Mouse (Mus musculus) hindbrain, embryonic 14.5 days (tissue): ENCODE results near the gene Mrps18c. TPM values are rescaled to one million over a fixed set of nuclear protein-coding genes. Genes with fewer than 3 reads are reported as not detected.

Source experiments
- ATAC-seq: fragments of 200-750 bp; cut with Nextera tagmentation; 2 replicates; pipeline ENCODE4 v1.8.0; 2017; ENCODE audit warnings: moderate number of reproducible peaks, mild to moderate bottlenecking, moderate TSS enrichment, moderate library complexity; ENCODE audit not compliant: low FRiP score
- DNase-seq: peaks from one replicate; pipeline ENCODE4 v3.0.0-alpha.2; 2015; ENCODE audit warnings: low spot score
- H3K27ac ChIP-seq: fragments of 300-500 bp; sonication (generic); 2 replicates; pipeline ENCODE4 v1.5.1; 2014; ENCODE audit warnings: mild to moderate bottlenecking, moderate library complexity
- H3K27me3 ChIP-seq: fragments of 300-500 bp; sonication (generic); 2 replicates; pipeline ENCODE4 v1.6.1; 2014; ENCODE audit warnings: mild to moderate bottlenecking, low read length, mixed read lengths; ENCODE audit not compliant: control insufficient read depth, insufficient read depth
- H3K36me3 ChIP-seq: fragments of 300-500 bp; sonication (generic); replicated peaks from 2 replicates; pipeline ENCODE4 v1.6.1; 2014; ENCODE audit not compliant: control insufficient read depth, insufficient read depth
- H3K4me1 ChIP-seq: fragments of 300-500 bp; sonication (generic); replicated peaks from 2 replicates; pipeline ENCODE4 v1.6.1; 2014; ENCODE audit warnings: antibody characterized with exemption, low read length, mixed read lengths; ENCODE audit not compliant: control insufficient read depth, insufficient read depth
- H3K4me2 ChIP-seq: fragments of 300-500 bp; sonication (generic); replicated peaks from 2 replicates; pipeline ENCODE4 v1.6.1; 2014; ENCODE audit warnings: mild to moderate bottlenecking, moderate library complexity
- H3K4me3 ChIP-seq: fragments of 300-500 bp; sonication (generic); replicated peaks from 2 replicates; pipeline ENCODE4 v1.5.1; 2014; ENCODE audit warnings: mild to moderate bottlenecking, low read length
- H3K9ac ChIP-seq: fragments of 300-500 bp; sonication (generic); 2 replicates; pipeline ENCODE4 v1.6.1; 2014
- H3K9me3 ChIP-seq: fragments of 300-500 bp; sonication (generic); 2 replicates; pipeline ENCODE4 v1.6.1; 2016; ENCODE audit warnings: low read length; ENCODE audit not compliant: control insufficient read depth
- WGBS: fragments of 180-500 bp; shearing (Covaris S2); extraction: QIAGEN DNeasy Blood & Tissue Kit; methylation state at CpG from one replicate; pipeline ENCODE4 v1.1.7; 2014; 5-methylcytosine and 5-hydroxymethylcytosine counted together
- polyA plus RNA-seq: library from polyadenylated mRNA; unstranded; fragments of >200 nt; fragmentation: Nextera tagmentation; extraction: Ambion mirVana; gene quantifications from 2 replicates; pipeline ENCODE4 v1.2.1, GENCODE M21; 2014

Mrps18c gene
- polyA plus RNA-seq, result 142 and 160 TPM in 2 replicates

- Histone ChIP-seq H3K4me2 (peak within 1 kb of the TSS; percentile 89), H3K27me3 (no peaks in the 10 kb centered on the region), H3K9me3 (no peaks in the 10 kb centered on the region), H3K36me3 (peaks cover 51% of the 10 kb centered on the region), H3K4me3 (peak within 1 kb of the TSS; percentile 89), H3K4me1 (peaks cover 14% of the 10 kb centered on the region), H3K9ac (peak within 1 kb of the TSS; percentile 89), H3K27ac (peak within 1 kb of the TSS; percentile 68)
- WGBS, result under 1% methylated on average over 67 of the region's 67 CpGs
- ATAC-seq (peak; percentile 97), DNase-seq (peak; percentile 90)
Measured at GRCm38 (mm10) chr5:100798165-100798860, at the start of gene Mrps18c, which contains the start of gene Helq. Gene Mrps18c, plus strand, starts transcription at chr5:100798627. Gene Helq, minus strand, starts transcription at chr5:100798598.

- Histone ChIP-seq H3K4me1 (0 out of 2 replicates have a peak, but pooled peaks cover 6% of the 10 kb centered on the region), H3K27ac (no peak overlapping the region), H3K27me3 (no peaks in the 10 kb centered on the region), H3K36me3 (no peaks in the 10 kb centered on the region), H3K9ac (no peak overlapping the region), H3K4me3 (no peak overlapping the region), H3K9me3 (no peaks in the 10 kb centered on the region), H3K4me2 (no peak overlapping the region)
- DNase-seq, result no peak
- no peak for ATAC-seq
- 84% methylated on average over 10 of the region's 10 CpGs for WGBS
Measured at GRCm38 (mm10) chr5:100750617-100751255, 47.7 kb upstream of the Mrps18c start.

DNA sequence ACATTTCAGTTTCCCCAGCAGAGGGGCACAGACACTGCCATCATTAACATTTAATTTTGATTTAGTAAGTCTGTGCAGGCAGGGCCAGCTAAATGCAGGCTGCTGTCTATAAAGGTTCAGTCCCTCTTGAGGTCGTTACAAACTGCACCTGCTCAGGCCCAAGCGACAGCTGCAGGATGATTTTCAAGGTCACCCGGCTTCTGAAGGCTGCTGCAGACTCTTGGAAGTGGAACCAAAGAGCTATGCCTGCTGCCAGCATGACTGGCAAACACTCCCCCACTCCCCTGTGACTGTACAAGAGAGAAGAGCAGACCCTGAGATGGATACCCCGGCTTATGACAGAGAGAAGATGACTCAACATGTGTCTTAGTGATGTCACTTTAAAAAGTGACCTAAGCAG, 46.8 kb upstream of the Mrps18c start:
- no peaks in the 10 kb centered on the region for H3K36me3 ChIP-seq
- H3K27ac ChIP-seq, result 0 out of 2 replicates have a peak overlapping the region, but pooled peaks have one; percentile 32
- no peaks in the 10 kb centered on the region for H3K27me3 ChIP-seq
- H3K4me1 ChIP-seq, result 0 out of 2 replicates have a peak, but pooled peaks cover 6% of the 10 kb centered on the region
- 40% methylated on average over 4 of the region's 4 CpGs for WGBS
- ATAC-seq (no peak), DNase-seq (no peak)
- no peak overlapping the region for H3K9ac ChIP-seq
- no peak overlapping the region for H3K4me3 ChIP-seq
- no peaks in the 10 kb centered on the region for H3K9me3 ChIP-seq
- H3K4me2 ChIP-seq, result no peak overlapping the region

GRCm38 (mm10) chr5:100753407-100753806, 45.0 kb upstream of the Mrps18c start:
- ATAC-seq, result no peak
- Histone ChIP-seq H3K27me3 (no peaks in the 10 kb centered on the region), H3K4me2 (no peak overlapping the region), H3K36me3 (no peaks in the 10 kb centered on the region), H3K9ac (no peak overlapping the region), H3K4me3 (no peak overlapping the region), H3K9me3 (no peaks in the 10 kb centered on the region), H3K4me1 (0 out of 2 replicates have a peak, but pooled peaks cover 6% of the 10 kb centered on the region), H3K27ac (no peak overlapping the region)
- DNase-seq, result no peak
- WGBS, result 25% methylated on average over 7 of the region's 7 CpGs

DNA sequence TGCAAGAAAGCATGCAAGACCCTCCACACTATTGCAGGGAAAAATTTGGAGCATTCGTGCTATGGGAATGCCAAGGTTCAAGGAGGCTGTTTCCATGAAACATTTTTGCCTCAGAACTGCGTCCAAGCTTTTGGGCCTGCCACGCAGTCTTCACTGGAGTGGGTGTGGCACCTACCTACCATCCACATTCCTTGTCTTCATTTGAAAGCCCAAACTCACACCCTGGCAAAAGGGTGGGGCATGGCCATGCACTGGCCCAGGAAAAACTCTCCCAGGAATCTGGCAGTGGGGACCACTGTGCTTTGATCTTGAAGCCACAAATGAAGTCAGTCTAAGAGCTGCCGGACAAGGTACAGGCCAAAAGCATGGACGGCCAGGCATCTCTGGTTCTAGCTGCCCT, 40.3 kb upstream of the Mrps18c start:
- H3K4me3 ChIP-seq, result no peak overlapping the region
- no peaks in the 10 kb centered on the region for H3K27me3 ChIP-seq
- H3K4me1 ChIP-seq, result no peaks in the 10 kb centered on the region
- no peak overlapping the region for H3K9ac ChIP-seq
- DNase-seq (no peak), ATAC-seq (no peak)
- peaks cover 21% of the 10 kb centered on the region for H3K36me3 ChIP-seq
- no peaks in the 10 kb centered on the region for H3K9me3 ChIP-seq
- H3K4me2 ChIP-seq, result no peak overlapping the region
- H3K27ac ChIP-seq, result no peak overlapping the region
- 95% methylated on average over 5 of the region's 5 CpGs for WGBS

- 79% methylated on average over 10 of the region's 10 CpGs for WGBS
- ATAC-seq (no peak), DNase-seq (no peak)
- no peaks in the 10 kb centered on the region for H3K9me3 ChIP-seq
- no peaks in the 10 kb centered on the region for H3K27me3 ChIP-seq
- H3K4me2 ChIP-seq, result no peak overlapping the region
- no peak overlapping the region for H3K9ac ChIP-seq
- no peaks in the 10 kb centered on the region for H3K4me1 ChIP-seq
- H3K4me3 ChIP-seq, result no peak overlapping the region
- no peak overlapping the region for H3K27ac ChIP-seq
- peaks cover 41% of the 10 kb centered on the region for H3K36me3 ChIP-seq
Measured at GRCm38 (mm10) chr5:100760049-100760663, 38.3 kb upstream of the Mrps18c start.

- no peak overlapping the region for H3K4me3 ChIP-seq
- H3K36me3 ChIP-seq, result peaks cover 56% of the 10 kb centered on the region
- no peak for DNase-seq
- no peaks in the 10 kb centered on the region for H3K27me3 ChIP-seq
- no peak overlapping the region for H3K9ac ChIP-seq
- H3K27ac ChIP-seq, result no peak overlapping the region
- no peaks in the 10 kb centered on the region for H3K4me1 ChIP-seq
- ATAC-seq, result no peak
- H3K4me2 ChIP-seq, result no peak overlapping the region
- WGBS, result 96% methylated on average over 7 of the region's 7 CpGs
- H3K9me3 ChIP-seq, result no peaks in the 10 kb centered on the region
Measured at GRCm38 (mm10) chr5:100761736-100762135, 36.7 kb upstream of the Mrps18c start.

DNA sequence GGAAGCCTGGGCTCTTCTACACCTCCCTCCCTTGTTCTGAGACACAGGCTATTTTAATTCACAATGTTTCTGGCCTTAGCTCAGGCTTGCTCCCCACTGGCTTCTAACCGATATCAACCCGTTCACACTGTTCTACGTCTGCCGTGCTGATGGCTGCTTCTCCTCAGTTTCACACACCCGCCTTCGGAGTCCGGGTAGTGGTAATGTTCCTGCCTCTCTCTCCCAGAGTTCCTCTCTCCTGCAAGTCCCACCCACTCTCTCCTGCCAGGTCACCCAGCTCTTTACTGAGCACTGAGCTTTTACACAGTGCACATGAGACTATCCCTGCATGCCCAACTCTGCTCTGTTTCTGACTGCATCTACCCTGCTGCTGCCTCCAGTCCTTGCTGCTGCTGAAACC, 32.4 kb upstream of the Mrps18c start:
- no peak for ATAC-seq
- WGBS, result 97% methylated on average over 7 of the region's 7 CpGs
- Histone ChIP-seq H3K4me1 (no peaks in the 10 kb centered on the region), H3K27me3 (no peaks in the 10 kb centered on the region), H3K27ac (no peak overlapping the region), H3K36me3 (peaks cover 92% of the 10 kb centered on the region), H3K4me3 (no peak overlapping the region), H3K9ac (no peak overlapping the region), H3K4me2 (no peak overlapping the region), H3K9me3 (no peaks in the 10 kb centered on the region)
- DNase-seq, result no peak

- Histone ChIP-seq H3K36me3 (peaks cover 91% of the 10 kb centered on the region), H3K9ac (no peak overlapping the region), H3K4me2 (no peak overlapping the region), H3K4me3 (no peak overlapping the region), H3K27ac (no peak overlapping the region), H3K27me3 (no peaks in the 10 kb centered on the region), H3K9me3 (no peaks in the 10 kb centered on the region), H3K4me1 (no peaks in the 10 kb centered on the region)
- ATAC-seq, result no peak
- 95% methylated on average over 4 of the region's 4 CpGs for WGBS
- DNase-seq, result no peak
Measured at GRCm38 (mm10) chr5:100771575-100771974, 26.9 kb upstream of the Mrps18c start.
